Mouse (Mus musculus) cortical plate, adult 2 months (tissue): ENCODE measurements around the gene Lrrc39.

Experiments
- CTCF ChIP-seq: fragments of 200-500 bp; IDR thresholded peaks from 2 replicates; pipeline ENCODE4 v1.5.1; 2011; ENCODE audit warnings: mild to moderate bottlenecking, control low read depth, low read length; ENCODE audit not compliant: insufficient read depth; ENCODE audit errors: extremely low read depth
- POLR2A ChIP-seq: fragments of 200-500 bp; IDR thresholded peaks from 2 replicates; pipeline ENCODE4 v1.6.1; 2011; ENCODE audit warnings: mild to moderate bottlenecking, low read length, control low read depth; ENCODE audit not compliant: insufficient read depth; ENCODE audit errors: extremely low read depth

GRCm38 (mm10) chr3:116542532-116542931 lies 20.2 kb upstream of the Lrrc39 start:
- TF ChIP-seq POLR2A, result no peak
- TF ChIP-seq CTCF, result no peak
